Mouse (Mus musculus) urinary bladder, postnatal 14 days (tissue): ENCODE measurements around the gene Ap1s1.
A peak's percentile ranks its signal among the peaks of the same experiment; 100 is the strongest.

Experiments
- DNase-seq: peaks from one replicate; pipeline ENCODE4 v3.0.0; 2021; ENCODE audit warnings: low spot score

The Ap1s1 gene

GRCm38 (mm10) chr5:137062601-137063000 is 16.7 kb upstream of the Ap1s1 start:
- DNase-seq, result no peak

GRCm38 (mm10) chr5:137061809-137062481 is 16.0 kb upstream of the Ap1s1 start:
- DNase-seq, result peak; percentile 53

GRCm38 (mm10) chr5:137054873-137055272 is 8.9 kb upstream of the Ap1s1 start:
- DNase-seq, result no peak

GRCm38 (mm10) chr5:137054299-137054698 is 8.4 kb upstream of the Ap1s1 start:
- DNase-seq, result no peak

GRCm38 (mm10) chr5:137051914-137052505 is 6.1 kb upstream of the Ap1s1 start:
- no peak for DNase-seq

GRCm38 (mm10) chr5:137051125-137051524 is 5.2 kb upstream of the Ap1s1 start:
- DNase-seq, result no peak

GRCm38 (mm10) chr5:137046991-137047390 is 1.1 kb upstream of the Ap1s1 start:
- DNase-seq, result no peak

- DNase-seq, result no peak
Observed at GRCm38 (mm10) chr5:137046324-137046718, 386 bp upstream of the Ap1s1 start.

GRCm38 (mm10) chr5:137043997-137044396 is 1.9 kb downstream of the Ap1s1 start:
- no peak for DNase-seq

GRCm38 (mm10) chr5:137041442-137041841 is 4.5 kb downstream of the Ap1s1 start:
- no peak for DNase-seq

GRCm38 (mm10) chr5:137039453-137039852 is 6.5 kb downstream of the Ap1s1 start:
- no peak for DNase-seq

- no peak for DNase-seq
Observed at GRCm38 (mm10) chr5:137036211-137036610, 9.7 kb downstream of the Ap1s1 start.

- DNase-seq, result peak; percentile 92
Observed at GRCm38 (mm10) chr5:137032641-137033074, 13.3 kb downstream of the Ap1s1 start.

- DNase-seq, result no peak
Observed at GRCm38 (mm10) chr5:137032033-137032421, 13.9 kb downstream of the Ap1s1 start.

GRCm38 (mm10) chr5:137031076-137032032 is 14.6 kb downstream of the Ap1s1 start:
- DNase-seq, result peak; percentile 44

- no peak for DNase-seq
Observed at GRCm38 (mm10) chr5:137030416-137030810, 15.5 kb downstream of the Ap1s1 start.

GRCm38 (mm10) chr5:137029643-137030415 is 16.1 kb downstream of the Ap1s1 start:
- peak; percentile 95 for DNase-seq

- no peak for DNase-seq
Observed at GRCm38 (mm10) chr5:137029273-137029585, 16.7 kb downstream of the Ap1s1 start.

- no peak for DNase-seq
Observed at GRCm38 (mm10) chr5:137028561-137029272, 17.2 kb downstream of the Ap1s1 start.

GRCm38 (mm10) chr5:137026092-137026491 is 19.8 kb downstream of the Ap1s1 start, which contains the start of gene Vgf:
TSS of gene Vgf (plus strand) at chr5:137026392.
- no peak for DNase-seq

GRCm38 (mm10) chr5:137025132-137025531 is 20.8 kb downstream of the Ap1s1 start:
- peak; percentile 78 for DNase-seq
